Mouse (Mus musculus) heart, postnatal 25 days (tissue): Measurements from ENCODE around the gene Trp53tg5. TPM values are rescaled to one million over a fixed set of nuclear protein-coding genes. Genes with fewer than 3 reads are reported as not detected.

ENCODE experiments used
- DNase-seq: peaks from one replicate; pipeline ENCODE4 v3.0.0; 2022; ENCODE audit warnings: low spot score
- intact Hi-C: fragments of 180-260 bp; cut with DNase I; formaldehyde crosslinking; loops from one replicate; pipeline ENCODE4 v1.15.1; 2025
- total RNA-seq, 2 experiments: library from RNA; stranded (reverse); gene quantifications; 2 replicates each; pipeline ENCODE4 v1.2.3; 2021

The Trp53tg5 gene
- total RNA-seq, 2 experiments from 2014 or later, result not detected

DNA sequence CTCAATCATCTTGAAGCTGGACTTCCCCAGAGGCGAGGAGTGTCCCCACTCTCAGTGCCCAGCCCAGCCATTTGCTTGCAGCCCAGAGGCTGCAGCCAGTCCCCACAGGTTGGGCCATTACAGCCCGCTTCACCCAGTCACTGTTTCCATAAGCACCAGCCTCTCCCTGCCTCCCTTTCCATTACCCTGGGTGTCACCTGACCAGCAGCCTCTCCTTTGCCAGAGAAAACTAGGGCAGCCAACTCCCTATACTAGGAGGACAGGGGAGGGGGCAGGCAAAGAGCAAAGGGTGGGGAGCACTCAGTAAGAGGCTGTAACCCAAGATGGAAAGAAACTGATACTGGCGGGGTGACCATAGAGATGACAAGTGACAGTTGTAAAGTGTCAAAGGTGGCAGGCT, 36.6 kb downstream of the Trp53tg5 start:
- intact Hi-C loops, result no loop called here

DNA sequence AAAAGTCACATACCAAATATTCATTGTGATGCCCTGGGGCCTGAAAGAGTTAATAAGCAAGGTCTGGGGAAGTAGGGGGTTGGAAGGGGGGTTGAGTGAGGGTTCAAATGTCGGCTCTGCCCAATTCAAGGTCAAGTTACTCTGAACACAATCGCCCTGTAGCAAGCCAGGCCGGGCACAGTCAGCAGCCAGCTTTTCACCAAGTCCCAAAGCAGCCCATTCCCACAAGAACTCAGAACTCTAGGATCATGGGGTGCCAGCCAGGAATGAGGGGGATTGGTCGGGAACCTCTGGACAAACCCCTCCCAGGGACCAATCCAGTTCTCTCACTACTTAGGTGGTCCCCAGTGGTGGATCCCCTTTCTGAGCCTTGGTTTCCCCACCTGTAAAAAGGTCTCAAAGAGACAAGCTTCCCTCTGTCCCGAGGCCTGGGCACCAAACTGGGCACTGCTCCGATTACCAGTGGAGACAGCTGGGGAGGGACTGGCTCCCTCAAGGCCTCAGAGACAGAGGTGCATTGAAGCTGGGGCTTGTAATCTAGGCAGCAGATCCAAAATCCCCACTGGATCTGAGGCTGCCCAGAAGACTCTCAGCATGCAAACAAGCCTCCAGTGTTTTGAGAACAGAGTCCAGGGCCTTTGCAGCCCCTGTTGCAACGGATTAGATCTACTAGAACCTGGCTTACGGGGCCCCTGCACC, 37.2 kb downstream of the Trp53tg5 start:
- intact Hi-C loops, result no loop called here
- no peak for DNase-seq

More for the DNA sequence above, 36.6 kb downstream of the Trp53tg5 start:
- no peak for DNase-seq

DNA sequence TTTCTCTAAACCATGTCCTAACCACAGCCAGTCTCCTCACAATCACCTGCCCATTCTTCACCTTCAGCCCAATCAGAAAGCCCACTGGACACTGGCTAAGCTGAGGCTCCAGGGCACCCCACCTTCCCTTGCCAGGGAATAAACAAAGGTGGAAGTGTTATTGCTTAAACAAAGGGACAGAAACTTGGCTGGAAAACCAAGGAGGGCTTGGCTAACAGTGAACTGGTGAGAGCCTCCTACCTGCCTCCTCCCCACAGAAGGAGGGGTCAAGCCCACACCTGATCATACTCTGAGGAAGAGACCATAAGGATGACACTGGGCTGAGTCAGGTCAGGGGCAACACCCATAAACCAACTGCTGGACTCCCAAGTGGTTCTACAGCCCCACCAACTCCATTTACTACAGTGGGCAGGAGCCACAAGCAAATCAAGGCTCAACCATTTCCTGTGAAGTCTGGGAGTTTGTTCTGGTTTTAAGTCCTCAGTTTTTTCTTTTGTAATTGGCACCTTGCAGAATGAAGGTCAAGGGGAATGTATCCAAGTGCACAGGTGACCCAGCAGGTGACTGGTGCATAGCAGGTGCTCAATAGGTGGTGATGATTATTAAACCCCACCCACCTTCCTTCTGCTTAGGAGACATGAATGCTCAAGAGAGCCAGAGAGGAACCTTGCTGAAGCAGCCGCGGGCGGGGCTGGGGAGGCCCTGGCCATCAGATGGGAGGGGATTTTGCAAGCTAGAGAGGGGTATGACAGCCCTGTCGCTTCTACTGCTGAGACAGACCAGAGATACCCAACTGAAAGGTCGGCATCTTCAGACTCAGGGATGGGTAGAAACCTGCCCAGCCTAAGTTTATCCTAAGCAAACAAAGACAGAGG, 38.1 kb downstream of the Trp53tg5 start:
- intact Hi-C loops, result no loop called here
- DNase-seq, result no peak

DNA sequence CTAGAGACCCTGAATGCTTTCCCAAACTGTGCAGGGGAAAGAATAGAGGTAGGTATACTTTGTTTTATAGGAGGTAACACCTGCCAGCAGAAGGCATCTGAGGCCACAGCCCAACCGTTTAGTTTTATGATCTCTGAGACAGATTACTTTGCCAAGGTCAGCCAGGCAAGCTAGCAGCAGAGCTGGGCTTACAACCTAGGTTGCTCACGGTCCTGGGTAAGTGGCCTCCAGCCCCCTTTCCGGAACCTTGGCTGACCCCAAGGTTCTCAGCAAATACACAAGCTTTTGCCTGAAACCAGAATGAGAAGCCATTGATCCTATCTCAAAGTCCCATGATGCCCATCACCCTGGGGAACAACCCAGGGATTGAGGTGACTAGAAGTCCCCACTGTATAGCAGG, 38.8 kb downstream of the Trp53tg5 start:
- intact Hi-C loops, result no loop called here

DNA sequence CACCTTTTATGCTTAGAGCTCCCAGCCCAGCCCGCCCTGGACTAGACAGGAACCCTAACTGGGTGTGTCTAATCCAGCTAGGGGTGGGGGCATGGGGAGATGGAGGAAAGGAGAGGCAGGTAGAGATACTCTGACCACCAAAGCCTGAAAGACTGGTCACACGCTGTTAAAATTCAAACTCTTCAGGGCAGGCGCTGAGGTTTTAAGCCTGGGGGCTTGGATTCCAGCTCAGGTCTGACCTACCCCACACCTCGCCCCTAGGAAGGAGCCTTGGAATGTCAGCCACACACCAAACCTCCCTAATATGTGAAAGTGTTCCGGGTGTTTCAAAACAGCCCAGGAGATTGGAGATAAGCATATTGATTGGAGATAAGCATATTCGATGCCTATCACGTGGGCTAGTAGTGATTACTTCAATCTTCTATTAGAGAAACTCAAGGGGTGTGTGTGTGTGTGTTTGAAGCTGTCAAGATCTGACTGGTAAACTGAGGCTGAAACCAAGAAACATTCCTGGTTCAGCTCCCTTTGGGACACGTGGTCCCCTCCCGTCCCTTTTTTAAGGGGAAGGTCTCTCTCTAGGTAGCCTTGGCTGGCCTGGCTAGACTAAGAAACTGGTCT, 40.1 kb downstream of the Trp53tg5 start:
- intact Hi-C loops, result no loop called here
- DNase-seq, result no peak

More for the DNA sequence above, 38.8 kb downstream of the Trp53tg5 start:
- no peak for DNase-seq

DNA sequence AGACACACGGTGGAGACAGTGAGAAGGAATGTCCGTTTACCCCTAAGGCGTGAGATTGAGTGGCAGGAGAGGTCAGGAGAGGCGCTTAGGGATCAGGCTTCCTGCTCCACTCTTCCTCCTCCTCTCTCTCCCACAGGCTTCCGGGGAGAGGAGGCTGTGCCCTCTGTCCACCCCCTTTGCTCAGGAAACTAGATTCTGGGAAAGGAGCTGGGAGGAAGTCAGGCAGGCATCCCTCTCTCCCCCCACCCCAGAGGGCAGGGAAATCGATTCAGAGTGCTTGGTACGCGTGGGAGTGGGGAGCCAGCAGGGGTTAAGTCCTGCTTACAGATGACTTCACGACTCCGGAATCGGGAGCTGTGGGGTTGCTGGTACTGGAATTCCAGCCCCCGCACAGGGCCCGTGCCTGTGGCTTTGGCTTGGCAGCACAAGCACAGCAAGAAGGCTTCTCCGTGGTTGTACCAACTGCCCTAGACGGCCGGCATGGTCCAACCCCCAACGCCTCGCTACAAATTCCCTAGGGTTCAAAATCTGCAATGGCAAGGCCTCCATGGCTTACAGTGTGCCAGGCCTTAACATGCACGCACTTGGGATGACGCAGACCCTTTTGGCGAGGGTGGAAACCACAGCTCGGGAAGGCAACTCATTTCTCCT, 40.9 kb downstream of the Trp53tg5 start:
- intact Hi-C loops, result no loop called here
- peak; percentile 38 for DNase-seq

DNA sequence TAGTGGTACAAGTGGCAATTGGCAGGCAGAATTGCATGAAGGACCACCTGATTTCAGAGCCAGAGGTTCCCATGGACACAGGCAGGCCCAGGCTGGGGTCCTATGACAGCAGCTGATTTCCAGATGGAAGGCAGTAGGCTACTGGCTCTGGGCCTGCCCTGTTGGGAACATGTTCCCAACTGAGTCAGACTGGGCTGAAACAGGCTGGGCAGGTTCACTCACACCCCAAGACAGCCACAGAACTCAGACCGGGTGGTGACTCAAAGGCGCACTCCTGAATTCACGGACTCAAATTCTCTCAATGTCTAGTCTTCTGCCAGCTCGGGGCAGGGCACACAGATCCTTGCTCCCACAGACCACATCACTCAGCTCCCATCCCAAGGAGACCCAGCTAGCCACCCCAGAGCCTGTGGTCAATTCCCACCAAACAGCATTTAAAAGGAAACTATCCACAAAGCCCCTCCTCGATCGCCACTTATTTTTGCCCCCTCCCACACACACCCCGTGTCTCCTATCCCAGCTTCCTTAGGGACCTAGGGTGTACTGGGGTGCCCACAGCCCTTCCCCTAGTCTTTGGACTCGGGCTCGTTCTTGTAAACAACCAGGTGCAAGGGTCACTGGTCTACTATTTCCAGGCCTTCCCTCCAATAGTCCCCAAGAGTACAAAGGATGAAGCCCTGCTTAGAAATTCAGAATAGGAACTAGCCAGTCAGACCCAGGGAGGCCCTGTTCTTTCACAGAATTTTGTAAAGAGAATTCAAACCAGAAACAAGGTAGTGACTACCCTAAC, 41.7 kb downstream of the Trp53tg5 start:
- peak; percentile 22 for DNase-seq
- intact Hi-C loops, result no loop called here

DNA sequence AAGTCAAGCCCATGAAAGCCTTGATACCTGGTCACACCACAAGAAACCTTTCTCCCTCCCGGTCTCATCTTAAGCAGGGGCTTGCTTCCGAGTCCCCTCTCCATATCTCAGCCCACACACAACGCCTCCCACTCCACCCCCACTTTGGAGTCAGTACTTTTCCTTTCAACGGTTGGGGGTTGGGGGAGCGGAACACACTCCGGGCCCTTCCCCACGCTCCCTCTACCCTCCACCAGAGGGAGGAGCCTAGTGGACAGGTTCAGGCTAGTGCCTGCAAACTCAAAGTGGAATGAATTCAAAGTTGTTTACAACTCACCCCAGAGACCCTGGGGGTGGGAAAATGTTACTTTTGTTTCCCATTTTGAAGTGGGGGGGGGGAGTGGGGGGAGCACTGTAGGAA, 42.8 kb downstream of the Trp53tg5 start:
- intact Hi-C loops, result no loop called here
- no peak for DNase-seq

DNA sequence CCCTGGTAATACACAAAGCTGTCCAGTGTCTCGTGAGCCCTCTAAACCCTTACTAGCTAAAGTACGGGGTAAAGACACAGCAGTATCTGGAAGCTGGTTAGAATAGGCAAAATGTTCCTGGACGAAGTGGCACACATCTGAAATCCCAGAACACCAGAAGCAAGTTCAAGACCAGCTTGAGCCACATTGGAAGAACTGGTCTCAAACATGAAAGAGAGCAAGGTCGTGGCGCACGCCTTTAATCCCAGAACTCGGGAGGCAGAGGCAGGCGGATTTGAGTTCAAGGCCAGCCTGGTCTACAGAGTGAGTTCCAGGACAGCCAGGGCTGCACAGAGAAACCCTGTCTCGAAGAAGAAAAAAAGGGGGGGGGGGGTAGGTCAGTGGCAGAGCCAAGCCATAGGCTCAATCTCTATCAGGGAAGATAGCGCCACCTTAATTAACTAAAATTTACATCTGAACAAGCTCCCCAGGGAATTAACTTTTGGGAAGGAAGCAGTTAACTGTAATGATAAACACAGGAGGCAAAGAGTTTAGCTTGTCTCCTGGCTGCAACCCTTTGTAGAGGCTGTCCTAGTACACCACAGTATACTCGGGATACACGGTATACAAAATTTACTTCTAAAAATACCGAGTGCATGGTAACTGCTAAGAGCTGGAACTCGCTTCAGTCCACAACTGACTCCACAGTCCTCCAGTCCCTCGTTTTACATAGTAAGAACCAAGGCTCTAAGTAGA, 43.5 kb downstream of the Trp53tg5 start:
- intact Hi-C loops, result no loop called here
- DNase-seq, result no peak

DNA sequence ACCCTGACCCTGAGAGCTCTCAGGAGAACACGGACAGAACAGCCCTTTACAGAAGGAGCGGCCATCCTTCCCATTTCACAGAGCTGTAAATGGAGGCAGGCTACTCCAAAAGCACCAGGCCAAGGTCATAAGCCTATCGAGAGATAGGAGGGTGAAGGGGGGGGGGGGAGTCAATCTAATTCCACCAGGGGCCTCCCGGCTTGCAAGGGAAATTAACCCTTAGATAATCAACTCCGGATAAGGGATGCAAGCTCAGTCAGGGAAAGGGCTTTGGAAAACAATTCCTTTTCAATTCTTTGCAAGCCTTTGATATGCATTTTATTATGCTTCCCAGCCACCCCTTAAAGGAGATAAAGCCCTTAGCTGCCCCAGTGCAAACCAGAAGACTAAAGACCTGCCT, 45.1 kb downstream of the Trp53tg5 start:
- DNase-seq, result no peak
- intact Hi-C loops, result no loop called here

DNA sequence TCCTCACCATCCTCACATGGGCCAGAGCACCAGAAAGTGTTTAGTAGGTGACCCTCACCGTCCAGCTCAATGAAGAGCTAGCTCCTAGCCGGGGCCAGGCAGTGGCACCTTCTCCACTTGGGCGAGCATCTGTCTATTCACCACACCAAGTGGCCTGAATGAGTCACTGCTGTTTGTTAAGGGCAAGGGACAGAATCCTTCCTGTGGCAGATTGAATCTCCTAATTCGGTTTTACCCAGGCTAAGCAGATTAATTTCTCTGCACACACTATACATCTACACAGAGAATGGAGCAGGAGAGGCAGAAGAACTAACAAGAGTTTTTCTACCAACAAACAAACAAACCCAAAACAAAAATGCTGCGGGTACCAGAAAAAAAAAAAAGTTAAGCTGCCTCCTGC, 46.6 kb downstream of the Trp53tg5 start:
- intact Hi-C loops, result no loop called here
- no peak for DNase-seq

DNA sequence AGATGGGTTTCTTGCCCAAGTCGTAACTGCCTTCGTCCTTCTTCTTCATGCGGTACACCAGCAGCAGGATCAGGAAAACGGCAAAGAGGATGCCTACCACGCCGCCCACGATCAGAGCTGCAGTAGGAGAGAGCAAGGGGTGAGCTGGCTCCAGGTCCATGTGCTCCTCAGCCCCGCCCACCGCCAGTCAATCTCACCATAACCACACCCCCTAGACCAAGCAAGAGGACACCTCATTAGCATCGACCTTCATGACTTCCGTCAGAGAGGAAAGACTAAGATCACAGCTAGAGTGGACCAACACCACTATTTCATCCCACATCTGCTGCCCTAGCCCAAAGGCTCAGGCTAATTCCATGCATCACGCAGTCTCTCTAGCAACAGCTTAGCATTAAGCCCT, 47.4 kb downstream of the Trp53tg5 start:
- DNase-seq, result no peak
- intact Hi-C loops, result no loop called here

DNA sequence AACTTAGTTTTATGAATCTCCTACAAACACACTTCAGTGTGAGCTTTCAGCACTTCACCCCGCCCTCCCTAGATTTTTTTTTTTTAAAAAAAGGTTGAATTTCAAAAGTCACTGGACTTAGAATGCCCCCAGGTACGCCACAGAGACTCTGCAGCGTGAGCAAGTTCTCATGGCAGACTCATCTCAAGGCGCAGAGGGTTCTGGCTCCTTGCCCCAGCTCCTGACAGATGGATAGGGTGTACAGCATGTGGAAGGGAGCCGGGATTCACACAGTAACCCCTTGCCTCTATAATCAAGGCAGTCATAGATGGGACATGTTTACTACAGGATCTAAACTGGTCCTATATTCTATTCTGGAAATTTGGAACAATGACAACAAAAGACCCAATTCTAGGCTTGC, 48.1 kb downstream of the Trp53tg5 start:
- intact Hi-C loops, result no loop called here
- DNase-seq, result no peak

DNA sequence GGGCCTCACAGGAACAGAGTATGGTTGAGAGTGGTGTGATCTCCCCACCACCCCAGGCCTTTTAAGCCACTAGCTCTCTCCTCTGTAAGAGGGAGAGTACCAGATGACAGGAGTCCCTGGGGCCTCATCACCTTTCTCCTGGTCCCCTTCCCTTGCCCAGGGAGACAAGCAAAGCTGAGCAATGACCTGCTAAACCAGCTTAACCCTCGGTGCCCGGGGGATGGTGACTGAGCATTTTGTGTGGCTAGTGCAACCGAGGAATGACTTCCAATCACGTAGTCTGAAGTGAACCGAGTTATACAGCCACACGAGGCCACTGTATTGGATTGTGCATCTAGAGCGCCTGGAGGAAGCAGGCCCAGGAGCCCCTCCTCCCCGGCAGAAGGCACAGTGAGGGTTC, 49.1 kb downstream of the Trp53tg5 start:
- intact Hi-C loops, result no loop called here
- DNase-seq, result no peak

DNA sequence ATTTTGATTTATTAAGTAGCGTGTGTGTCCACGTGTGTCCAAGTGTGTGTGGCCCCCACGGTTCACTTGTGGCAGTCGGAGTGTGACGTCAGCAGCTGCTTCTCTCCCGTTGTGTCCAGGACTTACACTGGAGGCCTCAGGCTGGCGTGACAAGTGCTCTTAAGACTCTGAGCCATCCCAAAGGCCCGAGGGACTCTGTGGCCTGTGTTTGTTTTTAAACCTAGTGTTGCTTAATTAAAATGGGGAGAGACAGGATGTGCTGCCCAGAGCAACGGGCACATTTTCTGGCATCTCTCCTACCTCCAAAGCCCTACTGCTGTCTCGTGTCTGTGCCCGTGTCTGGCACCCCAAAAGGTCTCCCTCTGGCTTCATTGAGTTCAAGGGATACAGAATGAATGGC, 50.1 kb downstream of the Trp53tg5 start:
- DNase-seq, result no peak
- intact Hi-C loops, result no loop called here

DNA sequence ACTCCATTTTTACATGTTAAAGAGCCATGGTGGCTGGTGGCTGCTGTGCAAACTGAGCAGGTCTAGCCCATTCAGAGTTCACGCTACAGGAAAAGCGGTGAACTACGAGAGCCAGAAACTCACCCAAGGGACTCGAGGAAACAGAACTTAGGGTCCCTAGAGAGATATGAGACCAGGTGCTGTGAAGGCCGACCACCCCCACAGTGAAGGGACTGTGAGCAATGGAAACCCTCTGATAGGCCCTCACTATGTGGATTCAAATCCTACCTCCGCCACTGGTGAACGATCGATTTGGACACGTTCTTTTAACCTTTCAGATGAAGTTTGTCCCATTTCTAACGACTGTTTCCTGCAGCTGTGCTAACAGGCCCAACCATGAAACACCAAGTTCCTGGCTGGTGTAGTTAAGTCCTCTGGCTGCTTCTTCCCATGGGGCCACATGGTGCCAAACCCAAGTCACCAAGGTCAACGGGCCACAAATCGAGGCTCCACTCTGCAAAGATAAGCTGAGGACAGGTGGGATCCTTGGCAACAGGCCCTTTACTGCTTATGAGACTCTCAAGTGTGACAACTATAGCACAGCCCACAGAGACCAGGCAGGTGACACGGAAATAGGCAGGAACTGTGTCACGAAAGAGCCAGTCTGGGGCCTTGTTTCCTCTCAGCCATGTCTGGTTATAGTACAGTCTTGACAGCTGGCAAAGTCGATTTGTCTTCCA, 50.7 kb downstream of the Trp53tg5 start:
- no peak for DNase-seq
- intact Hi-C loops, result no loop called here

DNA sequence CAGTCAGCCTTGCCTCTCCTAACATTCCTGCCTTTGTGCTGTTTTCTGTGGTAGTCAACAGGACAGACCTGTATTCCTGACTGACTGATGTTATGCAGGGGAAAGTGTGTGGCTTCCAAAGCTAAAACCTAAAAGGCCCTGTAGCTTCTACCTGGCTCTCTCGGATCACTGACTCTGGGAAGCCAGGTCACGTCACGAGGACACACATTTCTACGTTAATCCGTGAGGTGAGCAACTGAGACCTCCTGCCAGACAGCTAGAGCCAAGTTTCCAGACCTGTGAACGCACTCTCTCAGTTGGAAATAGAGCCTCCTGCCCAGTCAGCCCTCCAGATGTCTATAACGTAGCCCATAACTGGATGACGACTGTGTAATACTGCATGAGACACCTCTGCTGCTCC, 51.5 kb downstream of the Trp53tg5 start:
- intact Hi-C loops, result no loop called here
- DNase-seq, result no peak

DNA sequence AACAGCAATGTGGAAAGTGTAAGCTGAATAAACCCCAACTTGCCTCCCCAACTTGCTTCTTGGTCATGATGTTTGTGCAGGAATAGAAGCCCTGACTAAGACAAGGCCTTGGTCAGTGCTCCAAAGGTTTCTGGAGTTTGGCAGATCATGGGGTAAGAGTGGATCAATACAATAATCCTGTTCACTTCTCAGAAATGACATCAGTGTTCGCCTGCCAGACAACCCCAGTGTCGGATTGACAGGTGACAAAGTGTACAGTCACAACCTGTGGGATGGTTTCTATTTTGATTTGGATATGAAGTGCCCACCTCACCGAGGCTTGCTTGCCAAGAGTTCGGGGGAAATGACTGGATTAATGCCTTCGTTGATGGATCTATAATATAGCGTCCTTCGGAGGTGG, 52.2 kb downstream of the Trp53tg5 start:
- intact Hi-C loops, result no loop called here
- DNase-seq, result no peak
